Mouse (Mus musculus): Measurements from ENCODE around the gene Atp6v1e1. TPM values are rescaled to one million over a fixed set of nuclear protein-coding genes. Genes with fewer than 3 reads are reported as not detected.

The Atp6v1e1 gene
- polyA plus RNA-seq, 1 experiment from 2014 or later, result 320 TPM

GRCm38 (mm10) chr6:120835474-120836374, 13.1 kb upstream of the Atp6v1e1 start, which contains the start of gene Bcl2l13:
Bcl2l13 (plus strand) TSS chr6:120836212.
- ATAC-seq (replicated peaks; ENCODE audit: low FRiP score, low read depth), result peak; percentile 95
- WGBS, result 3% methylated on average over 40 of the region's 40 CpGs
- H3K4me2 ChIP-seq (ENCODE audit: low read length), result peak within 1 kb of the TSS; percentile 74
- H3K4me1 ChIP-seq (replicated peaks; ENCODE audit: insufficient read depth, low read length), result no peaks in the 10 kb centered on the region
- peak within 1 kb of the TSS; percentile 71 for H3K4me3 ChIP-seq (replicated peaks; ENCODE audit: low read depth, low read length)
- no peaks in the 10 kb centered on the region for H3K27me3 ChIP-seq (ENCODE audit: insufficient read depth, low read length)
- TF ChIP-seq CTCF (IDR thresholded peaks at IDR 0.05; ENCODE audit: low read depth), result peak; percentile 65
- peak within 1 kb of the TSS; percentile 96 for H3K27ac ChIP-seq
- no peaks in the 10 kb centered on the region for H3K36me3 ChIP-seq (ENCODE audit: insufficient read depth, low read length)
- peak within 1 kb of the TSS; percentile 93 for H3K9ac ChIP-seq (ENCODE audit: low read depth, low read length)
- no peaks in the 10 kb centered on the region for H3K9me3 ChIP-seq (replicated peaks; ENCODE audit: low read length)
- DNase-seq (ENCODE audit: low spot score), result peak; percentile 91

- no peak for DNase-seq (ENCODE audit: low spot score)
- Histone ChIP-seq H3K4me1 (replicated peaks; ENCODE audit: insufficient read depth, low read length) (no peaks in the 10 kb centered on the region), H3K9ac (ENCODE audit: low read depth, low read length) (no peak overlapping the region), H3K4me2 (ENCODE audit: low read length) (no peak overlapping the region), H3K36me3 (ENCODE audit: insufficient read depth, low read length) (no peaks in the 10 kb centered on the region), H3K4me3 (replicated peaks; ENCODE audit: low read depth, low read length) (no peak overlapping the region), H3K27me3 (ENCODE audit: insufficient read depth, low read length) (no peaks in the 10 kb centered on the region), H3K27ac (no peak overlapping the region), H3K9me3 (replicated peaks; ENCODE audit: low read length) (no peaks in the 10 kb centered on the region)
- WGBS, result 80% methylated on average over 4 of the region's 4 CpGs
- TF ChIP-seq CTCF (IDR thresholded peaks at IDR 0.05; ENCODE audit: low read depth), result no peak
- no peak for ATAC-seq (replicated peaks; ENCODE audit: low FRiP score, low read depth)
Measured at GRCm38 (mm10) chr6:120834766-120835321, 12.3 kb upstream of the Atp6v1e1 start.

- H3K4me3 ChIP-seq (replicated peaks; ENCODE audit: low read depth, low read length), result no peak overlapping the region
- no peak overlapping the region for H3K27ac ChIP-seq
- no peaks in the 10 kb centered on the region for H3K4me1 ChIP-seq (replicated peaks; ENCODE audit: insufficient read depth, low read length)
- ATAC-seq (replicated peaks; ENCODE audit: low FRiP score, low read depth) (no peak), DNase-seq (ENCODE audit: low spot score) (no peak)
- H3K36me3 ChIP-seq (ENCODE audit: insufficient read depth, low read length), result no peaks in the 10 kb centered on the region
- no peaks in the 10 kb centered on the region for H3K27me3 ChIP-seq (ENCODE audit: insufficient read depth, low read length)
- H3K4me2 ChIP-seq (ENCODE audit: low read length), result no peak overlapping the region
- no peaks in the 10 kb centered on the region for H3K9me3 ChIP-seq (replicated peaks; ENCODE audit: low read length)
- 75% methylated on average over 4 of the region's 4 CpGs for WGBS
- no peak overlapping the region for H3K9ac ChIP-seq (ENCODE audit: low read depth, low read length)
- TF ChIP-seq CTCF (IDR thresholded peaks at IDR 0.05; ENCODE audit: low read depth), result no peak
Measured at GRCm38 (mm10) chr6:120832097-120832496, 9.5 kb upstream of the Atp6v1e1 start.

GRCm38 (mm10) chr6:120830866-120831608, 8.4 kb upstream of the Atp6v1e1 start:
- ATAC-seq (replicated peaks; ENCODE audit: low FRiP score, low read depth), result no peak
- Histone ChIP-seq H3K27ac (no peak overlapping the region), H3K9me3 (replicated peaks; ENCODE audit: low read length) (no peaks in the 10 kb centered on the region), H3K4me2 (ENCODE audit: low read length) (no peak overlapping the region), H3K4me3 (replicated peaks; ENCODE audit: low read depth, low read length) (no peak overlapping the region), H3K4me1 (replicated peaks; ENCODE audit: insufficient read depth, low read length) (no peaks in the 10 kb centered on the region), H3K36me3 (ENCODE audit: insufficient read depth, low read length) (no peaks in the 10 kb centered on the region), H3K9ac (ENCODE audit: low read depth, low read length) (no peak overlapping the region), H3K27me3 (ENCODE audit: insufficient read depth, low read length) (no peaks in the 10 kb centered on the region)
- no peak for DNase-seq (ENCODE audit: low spot score)
- WGBS, result 63% methylated on average over 4 of the region's 4 CpGs
- TF ChIP-seq CTCF (IDR thresholded peaks at IDR 0.05; ENCODE audit: low read depth), result no peak

- ATAC-seq (replicated peaks; ENCODE audit: low FRiP score, low read depth), result no peak
- H3K9me3 ChIP-seq (replicated peaks; ENCODE audit: low read length), result no peaks in the 10 kb centered on the region
- no peak overlapping the region for H3K9ac ChIP-seq (ENCODE audit: low read depth, low read length)
- no peak for TF ChIP-seq CTCF (IDR thresholded peaks at IDR 0.05; ENCODE audit: low read depth)
- no peaks in the 10 kb centered on the region for H3K27me3 ChIP-seq (ENCODE audit: insufficient read depth, low read length)
- 62% methylated on average over 1 of the region's 1 CpGs for WGBS
- no peak overlapping the region for H3K27ac ChIP-seq
- no peaks in the 10 kb centered on the region for H3K36me3 ChIP-seq (ENCODE audit: insufficient read depth, low read length)
- no peak for DNase-seq (ENCODE audit: low spot score)
- H3K4me1 ChIP-seq (replicated peaks; ENCODE audit: insufficient read depth, low read length), result no peaks in the 10 kb centered on the region
- no peak overlapping the region for H3K4me2 ChIP-seq (ENCODE audit: low read length)
- H3K4me3 ChIP-seq (replicated peaks; ENCODE audit: low read depth, low read length), result no peak overlapping the region
Measured at GRCm38 (mm10) chr6:120830056-120830455, 7.5 kb upstream of the Atp6v1e1 start.

All from kidney, postnatal 0 days (tissue).